Comparison of ENCODE assay signal across 9 mouse cellular contexts in the genomic region with DNA sequence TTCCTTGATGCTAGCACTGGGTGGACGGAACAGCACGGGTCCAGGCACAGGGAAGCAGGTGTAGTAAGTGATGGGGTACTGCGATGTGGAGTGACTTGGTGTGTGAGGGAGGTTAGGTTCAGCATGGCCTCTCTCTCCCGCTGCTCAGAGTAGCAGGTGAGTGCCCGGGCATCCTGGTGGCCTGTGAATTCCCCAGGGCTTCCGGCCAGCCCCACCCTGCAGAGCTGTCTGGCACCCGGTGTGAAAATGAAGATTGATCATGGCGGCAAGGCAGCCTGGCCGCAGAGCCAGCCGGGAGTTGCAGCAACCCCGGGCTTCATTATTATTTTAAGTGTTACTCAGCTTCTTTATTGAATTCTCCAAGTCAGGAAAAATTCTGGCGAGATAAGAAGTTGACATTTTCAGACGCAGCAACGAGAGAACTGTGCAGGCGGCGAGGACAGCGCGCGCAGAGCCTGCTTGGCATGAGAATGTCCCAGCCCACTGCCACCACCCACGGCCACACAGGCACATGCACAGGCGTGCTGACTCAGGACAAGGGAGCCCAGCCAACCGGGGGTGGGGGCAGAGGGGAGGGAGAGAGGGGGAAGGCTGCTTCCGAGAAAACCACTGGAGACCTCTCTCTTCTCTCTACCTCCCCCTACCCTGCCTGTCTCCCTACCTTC.
DNase-seq lines count a peak whose midpoint lies in the region; ATAC-seq lines count a peak whose summit lies in the region.
"Had no signal": no experiment of that assay in that cellular context is flagged by ENCODE, and none has a peak within 500 bp of the region (broad histone marks: within the 10 kb centered on the region; RNA-seq: fewer than 3 reads in every experiment).

No protein-coding gene starts in this region.

- 59% methylated on average over 23 of the region's 23 CpGs for WGBS in midbrain, embryonic 14.5 days
- 74% methylated on average over 23 of the region's 23 CpGs for WGBS in midbrain, embryonic 11.5 days
- 16% methylated on average over 23 of the region's 23 CpGs for WGBS in stomach, embryonic 16.5 days
- WGBS in forebrain, embryonic 12.5 days = 74% methylated on average over 23 of the region's 23 CpGs
- 39% methylated on average over 23 of the region's 23 CpGs for WGBS in liver, embryonic 11.5 days

- no peak for ATAC-seq in midbrain, embryonic 14.5 days (ENCODE audit: low FRiP score, low TSS enrichment)
- no peak for ATAC-seq in midbrain, embryonic 11.5 days (ENCODE audit: low FRiP score)
- ATAC-seq in stomach, embryonic 16.5 days (ENCODE audit: insufficient read depth, low FRiP score) = no peak
- ATAC-seq in forebrain, embryonic 12.5 days (ENCODE audit: low FRiP score) = no peak
- ATAC-seq in liver, embryonic 11.5 days (replicated peaks; ENCODE audit: low FRiP score) = no peak

- H3K4me2 ChIP-seq in midbrain, embryonic 14.5 days (ENCODE audit: low read length) = no peak overlapping the region
- H3K4me2 ChIP-seq in midbrain, embryonic 11.5 days = no peak overlapping the region
- H3K4me2 ChIP-seq in stomach, embryonic 16.5 days (ENCODE audit: low read depth, low read length) = peak overlapping the region; percentile 39
- H3K4me2 ChIP-seq in forebrain, embryonic 12.5 days = no peak overlapping the region
- H3K4me2 ChIP-seq in liver, embryonic 11.5 days = no peak overlapping the region
- H3K4me2 ChIP-seq: embryonic facial prominence, embryonic 15.5 days had no signal

- H3K4me3 ChIP-seq in midbrain, embryonic 14.5 days (replicated peaks; ENCODE audit: low read depth, low read length) = no peak overlapping the region
- no peak overlapping the region for H3K4me3 ChIP-seq in midbrain, embryonic 11.5 days (ENCODE audit: low read depth, low read length)
- no peak overlapping the region; the same call in 1 of the 2 replicates for H3K4me3 ChIP-seq in stomach, embryonic 16.5 days (replicated peaks; ENCODE audit: low read length)
- no peak overlapping the region for H3K4me3 ChIP-seq in forebrain, embryonic 12.5 days (replicated peaks)
- no peak overlapping the region for H3K4me3 ChIP-seq in liver, embryonic 11.5 days (ENCODE audit: low read depth, low read length)
- H3K4me3 ChIP-seq: embryonic facial prominence, embryonic 15.5 days had no signal

- no peaks in the 10 kb centered on the region for H3K9me3 ChIP-seq in midbrain, embryonic 14.5 days (ENCODE audit: control insufficient read depth, low read length)
- H3K9me3 ChIP-seq in midbrain, embryonic 11.5 days (ENCODE audit: control insufficient read depth, low read length) = no peaks in the 10 kb centered on the region
- H3K9me3 ChIP-seq in stomach, embryonic 16.5 days (replicated peaks; ENCODE audit: control insufficient read depth, low read length) = no peaks in the 10 kb centered on the region
- no peaks in the 10 kb centered on the region for H3K9me3 ChIP-seq in forebrain, embryonic 12.5 days
- H3K9me3 ChIP-seq in liver, embryonic 11.5 days (ENCODE audit: control insufficient read depth, low read length) = no peaks in the 10 kb centered on the region
- H3K9me3 ChIP-seq: embryonic facial prominence, embryonic 15.5 days had no signal

- intact Hi-C loops in heart, postnatal 10 days (cut with DNase I) = no loop called here

- peak overlapping the region; percentile 5 for H3K27ac ChIP-seq in midbrain, embryonic 14.5 days (replicated peaks; ENCODE audit: low read depth, low read length)
- H3K27ac ChIP-seq in midbrain, embryonic 11.5 days (ENCODE audit: low read depth, low read length) = no peak overlapping the region
- H3K27ac ChIP-seq in stomach, embryonic 16.5 days (ENCODE audit: low read length) = no peak overlapping the region
- H3K27ac ChIP-seq in forebrain, embryonic 12.5 days = no peak overlapping the region
- no peak overlapping the region for H3K27ac ChIP-seq in liver, embryonic 11.5 days (ENCODE audit: low read depth, low read length)
- H3K27ac ChIP-seq: embryonic facial prominence, embryonic 15.5 days had no signal

- H3K4me1 ChIP-seq in midbrain, embryonic 14.5 days (ENCODE audit: control insufficient read depth, insufficient read depth, low read length) = peaks cover 3% of the 10 kb centered on the region; the same call in 1 of the 2 replicates
- H3K4me1 ChIP-seq in midbrain, embryonic 11.5 days (ENCODE audit: control insufficient read depth, insufficient read depth, low read length) = no peaks in the 10 kb centered on the region
- peaks cover 5% of the 10 kb centered on the region; the same call in 1 of the 2 replicates for H3K4me1 ChIP-seq in stomach, embryonic 16.5 days (ENCODE audit: control insufficient read depth, insufficient read depth, low read length)
- H3K4me1 ChIP-seq in forebrain, embryonic 12.5 days = no peaks in the 10 kb centered on the region; the same call in 1 of the 2 replicates
- H3K4me1 ChIP-seq in liver, embryonic 11.5 days (replicated peaks; ENCODE audit: control insufficient read depth, insufficient read depth, low read length) = no peaks in the 10 kb centered on the region
- H3K4me1 ChIP-seq: embryonic facial prominence, embryonic 15.5 days had no signal

- no peaks in the 10 kb centered on the region for H3K27me3 ChIP-seq in midbrain, embryonic 14.5 days (ENCODE audit: control insufficient read depth, insufficient read depth, low read length)
- no peaks in the 10 kb centered on the region for H3K27me3 ChIP-seq in midbrain, embryonic 11.5 days (ENCODE audit: control insufficient read depth, insufficient read depth, low read length)
- no peaks in the 10 kb centered on the region for H3K27me3 ChIP-seq in stomach, embryonic 16.5 days (ENCODE audit: control insufficient read depth, insufficient read depth, low read length)
- H3K27me3 ChIP-seq in forebrain, embryonic 12.5 days = no peaks in the 10 kb centered on the region
- no peaks in the 10 kb centered on the region for H3K27me3 ChIP-seq in liver, embryonic 11.5 days (replicated peaks; ENCODE audit: control insufficient read depth, insufficient read depth, low read length)
- H3K27me3 ChIP-seq: embryonic facial prominence, embryonic 15.5 days had no signal

- DNase-seq in midbrain, embryonic 14.5 days = peak; percentile 57
- DNase-seq in midbrain, embryonic 11.5 days (ENCODE audit: low spot score, missing footprints) = no peak
- DNase-seq in heart, postnatal 10 days = peak; percentile 26 to 33
- DNase-seq in left cerebral cortex, adult 9 months (ENCODE audit: low spot score in 2 of 2) = peak; percentile 62 to 88
- no peak for DNase-seq in spleen, postnatal 14 days (ENCODE audit: low spot score in 2 of 2)
- DNase-seq in liver, embryonic 11.5 days (ENCODE audit: low spot score) = no peak

- no peaks in the 10 kb centered on the region for H3K36me3 ChIP-seq in midbrain, embryonic 14.5 days (ENCODE audit: control insufficient read depth, insufficient read depth, low read length)
- H3K36me3 ChIP-seq in midbrain, embryonic 11.5 days (ENCODE audit: control insufficient read depth, insufficient read depth, low read length) = no peaks in the 10 kb centered on the region
- no peaks in the 10 kb centered on the region for H3K36me3 ChIP-seq in stomach, embryonic 16.5 days (ENCODE audit: control insufficient read depth, insufficient read depth, low read length)
- no peaks in the 10 kb centered on the region for H3K36me3 ChIP-seq in forebrain, embryonic 12.5 days (replicated peaks)
- H3K36me3 ChIP-seq in liver, embryonic 11.5 days (ENCODE audit: control insufficient read depth, insufficient read depth, low read length) = no peaks in the 10 kb centered on the region
- H3K36me3 ChIP-seq: embryonic facial prominence, embryonic 15.5 days had no signal

- H3K9ac ChIP-seq in midbrain, embryonic 14.5 days (replicated peaks; ENCODE audit: low read length) = no peak overlapping the region
- no peak overlapping the region for H3K9ac ChIP-seq in midbrain, embryonic 11.5 days (ENCODE audit: low read length)
- no peak overlapping the region for H3K9ac ChIP-seq in stomach, embryonic 16.5 days (ENCODE audit: low read length)
- no peak overlapping the region for H3K9ac ChIP-seq in forebrain, embryonic 12.5 days
- no peak overlapping the region for H3K9ac ChIP-seq in liver, embryonic 11.5 days (ENCODE audit: low read depth, low read length)
- H3K9ac ChIP-seq: embryonic facial prominence, embryonic 15.5 days had no signal

Comparison
In these comparisons a context has a peak if more than half of its experiments do, and no peak if none do; other contexts are left out.
1. DNase-seq: peak in midbrain, embryonic 14.5 days (single experiment), heart, postnatal 10 days (2 of 2) and left cerebral cortex, adult 9 months (2 of 2); none in midbrain, embryonic 11.5 days (single experiment), spleen, postnatal 14 days (0 of 2) and liver, embryonic 11.5 days (single experiment).